Comparison of ENCODE assay signal across 24 mouse cellular contexts in genomic region chr2:152756474-152757393, GRCm38 (mm10). TPM values are rescaled to one million over a fixed set of nuclear protein-coding genes. Genes with fewer than 3 reads are reported as not detected.
DNase-seq lines count a peak whose midpoint lies in the region; ATAC-seq lines count a peak whose summit lies in the region.
"Had no signal": no experiment of that assay in that cellular context is flagged by ENCODE, and none has a peak within 500 bp of the region (broad histone marks: within the 10 kb centered on the region; RNA-seq: fewer than 3 reads in every experiment).

No protein-coding gene starts in this region.

- peaks cover 3% of the 10 kb centered on the region; the same call in 1 of the 2 replicates for H3K27me3 ChIP-seq in kidney, embryonic 14.5 days (ENCODE audit: control insufficient read depth, insufficient read depth, low read length)
- H3K27me3 ChIP-seq in neural tube, embryonic 14.5 days (ENCODE audit: control insufficient read depth, insufficient read depth, low read length): no peaks in the 10 kb centered on the region
- H3K27me3 ChIP-seq: embryonic facial prominence, embryonic 15.5 days; intestine, embryonic 15.5 days had no signal

- WGBS in kidney, embryonic 14.5 days: 48% methylated on average over 17 of the region's 17 CpGs
- WGBS in neural tube, embryonic 14.5 days: 59% methylated on average over 17 of the region's 17 CpGs

- no peak for DNase-seq in kidney, adult 8-10 months
- DNase-seq in neural tube, embryonic 10.5 days (ENCODE audit: extremely low spot score, low spot score): no peak
- DNase-seq in gastrocnemius, postnatal 14 days: no peak
- DNase-seq in right cerebral cortex, postnatal 4 days: no peak
- DNase-seq: adrenal gland, postnatal 10 days; embryo, embryonic 11 days; kidney, postnatal 25 days; layer of hippocampus, adult 9-11 months; lung, embryonic 14.5 days; lung, postnatal 4 days; thymus, postnatal 25 days had no signal

- H3K9ac ChIP-seq in kidney, embryonic 14.5 days (ENCODE audit: low read depth, low read length): no peak overlapping the region
- no peak overlapping the region for H3K9ac ChIP-seq in neural tube, embryonic 14.5 days (replicated peaks; ENCODE audit: low read depth, low read length)
- H3K9ac ChIP-seq: embryonic facial prominence, embryonic 15.5 days; forebrain, postnatal 0 days; heart, embryonic 13.5 days; intestine, embryonic 15.5 days; liver, embryonic 12.5 days; lung, embryonic 14.5 days had no signal

- H3K4me3 ChIP-seq in kidney, embryonic 14.5 days (ENCODE audit: low read length): no peak overlapping the region
- no peak overlapping the region for H3K4me3 ChIP-seq in neural tube, embryonic 14.5 days (ENCODE audit: low read depth, low read length)
- H3K4me3 ChIP-seq: embryonic facial prominence, embryonic 15.5 days; heart, embryonic 13.5 days; intestine, embryonic 15.5 days; left cerebral cortex, adult 2 months; liver, embryonic 12.5 days had no signal

- H3K27ac ChIP-seq in kidney, embryonic 14.5 days (ENCODE audit: low read depth, low read length): no peak overlapping the region
- no peak overlapping the region for H3K27ac ChIP-seq in neural tube, embryonic 14.5 days (ENCODE audit: low read depth, low read length)
- H3K27ac ChIP-seq: embryonic facial prominence, embryonic 15.5 days; heart, embryonic 13.5 days; intestine, embryonic 15.5 days; left cerebral cortex, adult 2 months; liver, embryonic 12.5 days had no signal

- no peaks in the 10 kb centered on the region for H3K9me3 ChIP-seq in kidney, embryonic 14.5 days (ENCODE audit: control insufficient read depth, low read length)
- H3K9me3 ChIP-seq in neural tube, embryonic 14.5 days (ENCODE audit: control insufficient read depth, low read length): no peaks in the 10 kb centered on the region
- H3K9me3 ChIP-seq: embryonic facial prominence, embryonic 15.5 days; G1E; heart, embryonic 13.5 days; intestine, embryonic 15.5 days; liver, embryonic 12.5 days had no signal

- no peak overlapping the region for H3K4me2 ChIP-seq in kidney, embryonic 14.5 days (replicated peaks; ENCODE audit: low read depth, low read length)
- H3K4me2 ChIP-seq in neural tube, embryonic 14.5 days (ENCODE audit: low read depth, low read length): no peak overlapping the region
- H3K4me2 ChIP-seq: embryonic facial prominence, embryonic 15.5 days; heart, embryonic 13.5 days; intestine, embryonic 15.5 days; liver, embryonic 12.5 days; lung, embryonic 14.5 days; midbrain, embryonic 11.5 days had no signal

- peaks cover 15% of the 10 kb centered on the region for H3K4me1 ChIP-seq in kidney, embryonic 14.5 days (ENCODE audit: control insufficient read depth, insufficient read depth, low read length)
- peaks cover 4% of the 10 kb centered on the region; the same call in 1 of the 2 replicates for H3K4me1 ChIP-seq in neural tube, embryonic 14.5 days (ENCODE audit: control insufficient read depth, insufficient read depth, low read length)

- ATAC-seq in kidney, embryonic 14.5 days (ENCODE audit: low FRiP score, low TSS enrichment): peak; percentile 36; the same call in 1 of the 2 replicates
- ATAC-seq in neural tube, embryonic 14.5 days (ENCODE audit: low read depth): peak; percentile 45; the same call in 1 of the 2 replicates
- ATAC-seq in hematopoietic stem cell, adult 5-6 weeks (replicated peaks in 1 of 2; ENCODE audit: insufficient read depth in 1 of 2, low FRiP score in 2 of 2, low TSS enrichment in 1 of 2, low read depth in 1 of 2, poor library complexity in 2 of 2, severe bottlenecking in 2 of 2): peak; percentile 20 to 52; a peak in 3 of 4 replicates
- ATAC-seq: activated CD4-positive, CD25-positive, alpha-beta regulatory T cell, adult 4 months; CD4-positive, CD25-positive, alpha-beta regulatory T cell, adult 4 months; intestine, embryonic 15.5 days; liver, embryonic 12.5 days had no signal

- H3K36me3 ChIP-seq in kidney, embryonic 14.5 days (ENCODE audit: control insufficient read depth, insufficient read depth, low read length): no peaks in the 10 kb centered on the region
- no peaks in the 10 kb centered on the region for H3K36me3 ChIP-seq in neural tube, embryonic 14.5 days (ENCODE audit: control insufficient read depth, insufficient read depth, low read length)
- H3K36me3 ChIP-seq: embryonic facial prominence, embryonic 15.5 days; G1E; heart, embryonic 13.5 days; intestine, embryonic 15.5 days; liver, embryonic 12.5 days had no signal

- intact Hi-C loops in gastrocnemius, postnatal 14 days (cut with DNase I; ENCODE audit: low total_unique reads): no loop called here

RNA-seq across cellular contexts. Expression of gene Cox4i2, which starts 2.8 kb away (rescaled TPM):
- polyA plus RNA-seq in kidney, embryonic 14.5 days (2014; fragmentation: Nextera tagmentation; extraction: Ambion mirVana): 12.1 and 18.8 TPM in 2 replicates
- polyA plus RNA-seq in neural tube, embryonic 14.5 days (2014; fragmentation: Nextera tagmentation; extraction: Ambion mirVana): 3.6 and 4.5 TPM in 2 replicates
- total RNA-seq in hematopoietic stem cell, adult 5-6 weeks (2017): 1.3 TPM in 1 of 2 replicates, not detected in the other
- total RNA-seq in gastrocnemius, postnatal 14 days (2021): 1 to 10 TPM; 5.9 to 6.0 TPM
- polyA plus RNA-seq: activated CD4-positive, CD25-positive, alpha-beta regulatory T cell, adult 4 months; G1E had no signal

RNA-seq across cellular contexts. Expression of gene Id1, which starts 20.7 kb away (rescaled TPM):
- 129 and 178 TPM in 2 replicates for polyA plus RNA-seq in kidney, embryonic 14.5 days (2014; fragmentation: Nextera tagmentation; extraction: Ambion mirVana)
- polyA plus RNA-seq in neural tube, embryonic 14.5 days (2014; fragmentation: Nextera tagmentation; extraction: Ambion mirVana): 49.9 and 50.4 TPM in 2 replicates
- total RNA-seq in hematopoietic stem cell, adult 5-6 weeks (2017): 5.8 and 9.6 TPM in 2 replicates
- total RNA-seq in gastrocnemius, postnatal 14 days (2021): 10 to 100 TPM; 12.5 to 17.3 TPM
